Mouse (Mus musculus) forelimb bud, embryonic 11.5 days (tissue): ENCODE measurements around the gene Smarcd3.

Experiments used
- DNase-seq: peaks from one replicate; pipeline ENCODE4 v3.0.0-alpha.2; 2012; ENCODE audit warnings: low read depth, low spot score

The Smarcd3 gene

DNA sequence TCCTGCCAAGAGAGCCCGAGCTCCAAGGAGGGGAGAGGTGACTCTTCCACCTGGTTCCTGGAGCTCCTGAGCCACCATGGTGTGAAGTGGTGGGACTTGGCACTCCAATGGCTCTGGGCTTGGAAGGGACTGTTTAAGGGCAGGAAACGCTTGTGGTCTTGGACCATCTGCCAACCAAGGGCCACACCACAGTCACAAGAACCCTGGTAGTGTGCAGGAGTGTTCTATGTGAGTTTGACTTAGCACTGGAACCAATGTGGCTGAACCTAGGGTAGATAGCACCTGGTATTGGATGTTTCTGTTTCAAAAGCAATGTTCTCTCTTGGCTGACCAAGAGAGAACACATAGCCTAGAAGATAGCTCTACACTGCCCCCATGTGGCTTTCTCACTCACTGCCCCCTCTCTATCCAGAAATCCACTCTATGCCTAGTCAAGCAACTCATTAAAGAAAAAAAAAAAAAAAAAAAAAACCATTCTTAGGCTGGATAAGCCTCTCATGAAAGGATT lies 26.9 kb downstream of the Smarcd3 start:
- DNase-seq, result peak; percentile 84

- DNase-seq, result no peak
Measured at GRCm38 (mm10) chr5:24596519-24597171, 27.6 kb downstream of the Smarcd3 start.

DNA sequence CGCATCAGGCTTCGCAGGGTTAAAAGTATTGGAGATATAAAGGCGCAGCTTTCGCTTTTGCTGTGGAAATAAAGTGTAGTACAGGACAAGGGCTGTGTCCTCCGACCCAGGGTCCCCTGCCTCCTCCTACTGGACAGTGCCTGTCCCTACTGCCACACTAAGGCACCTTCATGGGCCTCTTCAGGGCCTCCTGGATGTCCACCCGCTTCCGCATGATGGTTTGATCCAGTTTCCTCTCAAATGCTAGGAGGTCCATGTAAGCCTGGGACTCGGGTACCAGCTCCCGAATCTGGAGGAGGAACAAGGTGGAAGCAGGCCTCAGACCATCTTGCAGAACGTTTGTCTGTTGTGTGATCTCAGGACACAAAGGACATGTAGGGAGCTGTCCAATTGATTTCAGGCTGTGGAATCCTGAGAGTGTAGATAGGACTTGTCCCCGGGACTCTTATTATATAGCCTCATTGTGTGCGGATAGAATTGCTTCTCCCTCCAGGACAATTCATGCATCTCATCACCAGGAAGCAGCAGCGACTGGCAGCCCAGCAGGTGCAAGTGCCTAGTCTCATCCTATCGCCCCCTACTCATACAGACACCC lies 28.3 kb downstream of the Smarcd3 start:
- no peak for DNase-seq

DNA sequence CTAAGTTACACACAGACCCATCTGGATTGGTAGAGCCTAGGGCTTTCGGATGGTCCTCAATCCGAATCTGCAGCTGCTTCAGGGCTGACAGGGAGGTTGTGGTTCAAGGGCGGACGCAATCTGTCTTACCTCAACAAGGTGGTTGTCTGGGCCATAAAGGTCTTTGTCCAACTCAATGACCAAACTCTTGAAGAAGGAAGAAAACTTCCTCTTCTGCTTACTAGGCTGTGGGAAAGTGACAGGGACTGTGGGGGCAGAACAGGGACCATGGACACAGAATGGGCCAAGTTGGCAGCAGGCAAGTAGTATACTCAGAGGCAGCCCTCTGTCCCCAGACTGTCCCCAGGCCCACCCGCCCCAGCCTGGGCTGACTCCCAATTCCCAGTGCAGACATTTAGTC lies 28.9 kb downstream of the Smarcd3 start:
- no peak for DNase-seq

- no peak for DNase-seq
Measured at GRCm38 (mm10) chr5:24594346-24594745, 29.9 kb downstream of the Smarcd3 start.

GRCm38 (mm10) chr5:24593928-24594327 lies 30.3 kb downstream of the Smarcd3 start:
- DNase-seq, result no peak

- DNase-seq, result no peak
Measured at GRCm38 (mm10) chr5:24593230-24593629, 31.0 kb downstream of the Smarcd3 start.

DNA sequence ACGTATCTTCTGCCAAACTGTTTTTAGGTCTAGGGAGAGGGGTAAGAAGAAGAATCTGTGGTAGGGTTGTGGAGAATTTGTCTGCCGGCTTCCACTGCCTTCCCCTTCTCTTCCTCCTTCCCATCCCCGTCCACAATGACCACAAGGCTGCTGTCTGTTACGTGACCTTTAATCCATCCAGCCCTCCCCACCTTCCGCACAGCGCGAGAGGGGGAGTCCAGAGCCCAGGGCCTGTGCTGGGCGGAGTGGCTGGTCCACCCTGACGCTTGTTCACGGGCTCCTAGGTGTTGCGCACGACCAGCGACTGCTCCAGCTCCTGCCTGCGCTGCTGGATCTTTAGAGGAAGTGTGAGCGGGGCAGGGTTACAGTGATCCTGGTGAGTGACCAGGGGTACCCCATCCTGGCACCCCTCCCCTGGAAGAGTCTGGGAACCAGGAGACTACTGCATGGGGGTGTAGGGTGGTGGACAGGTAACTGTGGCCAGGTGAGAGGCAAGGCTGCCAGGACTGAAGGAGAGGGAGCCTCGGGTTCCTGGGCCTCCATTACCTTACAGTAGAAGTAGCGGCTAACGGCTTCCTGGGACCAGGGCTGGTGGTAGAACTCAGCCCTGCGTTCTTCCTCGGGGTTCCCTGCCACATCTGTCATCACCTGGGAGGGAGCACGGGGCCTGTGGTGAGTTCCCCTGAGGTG lies 31.6 kb downstream of the Smarcd3 start:
- no peak for DNase-seq

DNA sequence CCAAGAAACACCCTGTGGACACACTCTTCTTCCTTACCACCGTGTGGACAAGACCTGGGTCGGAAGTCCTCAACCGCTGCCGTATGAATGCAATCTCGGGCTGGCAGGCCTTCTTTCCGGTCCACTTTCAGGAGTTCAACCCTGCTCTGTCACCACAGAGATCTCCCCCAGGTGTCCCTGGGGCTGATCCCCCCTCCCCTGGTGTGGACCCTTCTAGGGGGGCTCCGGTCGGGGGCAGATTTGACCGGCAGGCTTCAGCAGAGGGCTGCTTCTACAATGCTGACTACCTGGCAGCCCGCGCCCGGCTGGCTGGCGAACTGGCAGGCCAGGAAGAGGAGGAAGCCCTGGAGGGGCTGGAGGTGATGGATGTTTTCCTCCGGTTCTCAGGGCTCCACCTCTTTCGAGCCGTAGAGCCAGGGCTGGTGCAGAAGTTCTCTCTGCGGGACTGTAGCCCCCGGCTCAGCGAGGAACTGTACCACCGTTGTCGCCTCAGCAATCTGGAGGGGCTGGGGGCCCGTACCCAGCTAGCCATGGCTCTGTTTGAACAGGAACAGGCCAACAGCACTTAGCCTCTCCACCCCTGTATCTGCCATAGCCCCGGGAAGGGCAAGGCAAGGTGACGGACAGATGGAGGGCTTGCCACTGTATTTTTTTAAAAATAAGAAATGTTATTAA lies 32.3 kb downstream of the Smarcd3 start:
- no peak for DNase-seq

DNA sequence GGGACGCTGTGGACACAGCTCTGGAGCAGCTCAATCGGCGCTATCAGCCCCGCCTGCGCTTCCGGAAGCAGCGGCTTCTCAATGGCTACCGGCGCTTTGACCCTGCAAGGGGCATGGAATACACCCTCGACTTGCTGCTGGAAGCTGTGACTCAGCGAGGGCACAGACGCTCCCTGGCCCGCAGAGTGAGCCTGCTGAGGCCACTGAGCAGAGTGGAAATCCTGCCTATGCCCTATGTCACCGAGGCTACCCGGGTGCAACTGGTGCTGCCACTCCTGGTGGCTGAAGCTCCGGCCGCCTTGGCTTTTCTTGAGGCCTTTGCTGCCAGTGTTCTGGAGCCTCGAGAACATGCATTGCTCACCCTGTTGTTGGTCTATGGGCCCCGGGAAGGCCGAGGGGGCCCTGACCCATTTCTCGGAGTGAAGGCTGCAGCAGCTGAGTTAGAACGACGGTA lies 32.9 kb downstream of the Smarcd3 start:
- no peak for DNase-seq

- DNase-seq, result no peak
Measured at GRCm38 (mm10) chr5:24589511-24590500, 34.4 kb downstream of the Smarcd3 start.

DNA sequence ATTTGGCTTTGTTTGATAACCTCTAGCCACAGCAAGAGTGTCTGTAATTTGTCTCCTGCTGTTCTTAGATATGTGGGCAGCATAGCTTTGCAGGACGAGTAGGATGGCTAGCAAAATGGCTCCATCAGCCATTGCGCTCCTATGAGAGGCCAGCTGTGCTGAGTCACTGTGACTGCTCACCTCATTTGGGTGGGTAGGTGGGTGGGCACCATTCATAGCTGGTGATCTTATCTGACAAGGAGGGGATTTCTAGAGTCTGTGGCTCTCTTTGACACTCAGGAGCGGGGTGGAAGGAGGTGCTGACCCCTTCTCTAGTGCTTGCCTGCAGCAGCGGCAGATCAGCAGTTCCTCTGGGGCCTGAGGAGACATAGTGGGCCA lies 37.0 kb downstream of the Smarcd3 start:
- no peak for DNase-seq

GRCm38 (mm10) chr5:24586547-24587199 lies 37.5 kb downstream of the Smarcd3 start, which contains the start of gene Chpf2:
Chpf2 (plus strand) TSS chr5:24586741.
- DNase-seq, result peak; percentile 72

GRCm38 (mm10) chr5:24586106-24586505 lies 38.1 kb downstream of the Smarcd3 start:
- DNase-seq, result no peak

DNA sequence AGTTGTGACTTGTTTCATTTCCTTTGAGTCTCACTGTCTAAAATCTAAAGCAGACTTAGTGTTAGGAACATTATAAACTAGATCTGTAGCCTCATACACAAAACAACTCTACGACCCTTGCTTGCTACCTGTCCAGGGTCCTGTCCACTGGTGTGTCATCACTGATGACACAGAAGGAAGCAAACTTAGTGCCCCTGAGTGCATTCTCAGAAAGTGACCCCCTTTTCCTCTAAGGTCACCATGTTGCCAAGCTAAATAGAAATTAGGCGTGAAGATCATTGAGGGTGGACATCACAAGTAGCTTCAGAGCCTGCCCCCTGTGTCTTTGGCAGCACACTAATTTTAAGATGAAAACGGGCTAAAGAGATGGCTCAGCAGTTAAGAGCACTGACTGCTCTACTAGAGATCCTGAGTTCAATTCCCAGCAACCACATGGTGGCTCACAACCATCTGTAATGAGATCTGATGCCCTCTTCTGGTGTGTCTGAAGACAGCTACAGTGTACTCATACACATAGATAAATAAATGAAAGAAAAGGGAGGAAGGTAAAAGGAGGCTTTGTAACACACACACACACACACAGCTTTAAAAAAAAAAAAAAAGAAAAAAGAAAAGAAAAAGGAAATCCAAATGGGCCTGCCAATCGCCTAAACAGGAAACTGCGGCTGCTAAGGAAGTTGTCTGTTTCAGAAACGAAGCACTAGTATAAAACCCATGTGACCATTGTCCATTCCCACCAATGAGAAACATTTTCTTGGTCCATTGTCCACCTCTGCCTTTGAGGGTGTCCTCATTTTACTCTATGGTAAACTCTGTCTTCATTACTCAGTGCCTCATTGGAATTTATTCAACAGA lies 45.9 kb downstream of the Smarcd3 start:
- DNase-seq, result no peak

DNA sequence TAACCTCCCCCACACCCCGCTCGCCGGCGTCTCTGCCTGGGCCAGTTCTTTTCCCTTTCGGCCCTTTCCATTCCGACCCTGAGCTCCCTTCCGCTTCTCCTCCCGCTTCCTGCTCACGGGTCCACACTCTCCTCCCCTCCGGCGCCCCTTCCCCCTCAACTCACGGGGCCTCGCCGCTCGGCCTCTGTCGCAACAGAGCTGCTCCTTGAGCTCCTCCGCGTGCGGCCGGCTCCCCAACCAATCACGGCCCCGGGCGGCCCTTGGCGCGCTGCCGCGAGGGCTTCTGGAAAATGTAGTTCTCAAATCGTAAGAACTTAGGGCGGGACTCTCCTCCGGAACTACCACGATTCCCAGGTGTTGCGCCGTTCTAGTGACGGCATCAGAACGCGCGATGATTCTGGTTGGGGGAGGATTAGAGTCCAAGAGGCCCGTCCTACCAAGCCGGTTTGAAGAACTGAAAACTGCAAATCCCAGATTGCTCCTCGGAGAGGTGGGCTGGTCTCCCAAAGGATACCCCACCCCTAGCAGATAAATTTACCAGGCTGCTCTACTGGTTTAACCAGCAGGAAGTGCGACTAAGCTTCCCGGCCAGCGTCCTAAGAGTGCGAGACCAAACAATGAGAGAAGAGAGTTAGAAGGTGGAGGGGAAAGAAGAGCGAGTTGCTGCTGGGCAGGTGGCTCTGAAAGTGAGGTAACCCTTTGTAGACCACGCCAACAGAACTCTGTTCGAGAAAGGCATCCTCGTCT lies 46.9 kb downstream of the Smarcd3 start, which contains the start of gene Abcf2:
TSS of gene Abcf2 (minus strand) at position 285 of the 747 bp plus-strand sequence.
- DNase-seq, result peak; percentile 100

- no peak for DNase-seq
Measured at GRCm38 (mm10) chr5:24576801-24577182, 47.4 kb downstream of the Smarcd3 start.

GRCm38 (mm10) chr5:24575948-24576347 lies 48.3 kb downstream of the Smarcd3 start:
- DNase-seq, result no peak

GRCm38 (mm10) chr5:24556709-24557108 lies 67.5 kb downstream of the Smarcd3 start, which contains the start of gene 4931409K22Rik:
4931409K22Rik (minus strand) TSS chr5:24556809.
- no peak for DNase-seq
